Mouse (Mus musculus): ENCODE measurements around the gene Col16a1. TPM values are rescaled to one million over a fixed set of nuclear protein-coding genes. Genes with fewer than 3 reads are reported as not detected.
A peak's percentile ranks its signal among the peaks of the same experiment; 100 is the strongest.

Col16a1 gene
- polyA plus RNA-seq, 1 experiment from 2014 or later, result 5.6 TPM

DNA sequence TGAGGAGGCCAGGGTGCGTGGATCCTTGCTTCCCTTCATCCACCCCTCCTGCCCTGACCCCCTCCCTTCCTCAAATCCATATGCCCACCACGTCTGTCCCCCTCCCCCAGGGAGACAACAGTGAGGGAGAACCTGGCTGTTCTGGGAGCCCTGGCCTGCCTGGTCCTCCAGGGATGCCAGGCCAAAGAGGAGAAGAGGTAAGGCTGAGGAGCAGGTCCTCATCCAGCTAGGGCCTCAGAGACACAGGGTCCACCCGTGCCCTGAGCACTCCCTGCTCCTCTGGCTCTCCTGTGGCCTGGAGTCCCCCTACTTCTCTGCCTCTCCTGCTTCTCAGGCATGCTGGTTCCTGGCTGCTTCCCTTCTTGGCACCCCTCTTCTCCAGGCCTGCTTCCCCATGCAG is 31.9 kb downstream of the Col16a1 start:
- Histone ChIP-seq H3K4me2 (ENCODE audit: low read depth, low read length) (no peak overlapping the region), H3K27ac (replicated peaks; ENCODE audit: low read depth, low read length) (no peak overlapping the region), H3K9me3 (replicated peaks; ENCODE audit: control insufficient read depth, low read length) (no peaks in the 10 kb centered on the region), H3K4me1 (ENCODE audit: control insufficient read depth, insufficient read depth, low read length) (no peaks in the 10 kb centered on the region), H3K27me3 (ENCODE audit: control insufficient read depth, insufficient read depth, low read length) (no peaks in the 10 kb centered on the region; the same call in 1 of the 2 replicates), H3K36me3 (replicated peaks; ENCODE audit: control insufficient read depth, insufficient read depth, low read depth, low read length) (no peaks in the 10 kb centered on the region), H3K4me3 (ENCODE audit: low read depth, low read length) (no peak overlapping the region), H3K9ac (replicated peaks; ENCODE audit: low read length) (no peak overlapping the region)
- no peak for ATAC-seq (replicated peaks; ENCODE audit: insufficient number of reproducible peaks, low FRiP score, low TSS enrichment, low read depth)
- WGBS, result 48% methylated on average over 2 of the region's 3 CpGs
- DNase-seq (ENCODE audit: low spot score), result no peak

DNA sequence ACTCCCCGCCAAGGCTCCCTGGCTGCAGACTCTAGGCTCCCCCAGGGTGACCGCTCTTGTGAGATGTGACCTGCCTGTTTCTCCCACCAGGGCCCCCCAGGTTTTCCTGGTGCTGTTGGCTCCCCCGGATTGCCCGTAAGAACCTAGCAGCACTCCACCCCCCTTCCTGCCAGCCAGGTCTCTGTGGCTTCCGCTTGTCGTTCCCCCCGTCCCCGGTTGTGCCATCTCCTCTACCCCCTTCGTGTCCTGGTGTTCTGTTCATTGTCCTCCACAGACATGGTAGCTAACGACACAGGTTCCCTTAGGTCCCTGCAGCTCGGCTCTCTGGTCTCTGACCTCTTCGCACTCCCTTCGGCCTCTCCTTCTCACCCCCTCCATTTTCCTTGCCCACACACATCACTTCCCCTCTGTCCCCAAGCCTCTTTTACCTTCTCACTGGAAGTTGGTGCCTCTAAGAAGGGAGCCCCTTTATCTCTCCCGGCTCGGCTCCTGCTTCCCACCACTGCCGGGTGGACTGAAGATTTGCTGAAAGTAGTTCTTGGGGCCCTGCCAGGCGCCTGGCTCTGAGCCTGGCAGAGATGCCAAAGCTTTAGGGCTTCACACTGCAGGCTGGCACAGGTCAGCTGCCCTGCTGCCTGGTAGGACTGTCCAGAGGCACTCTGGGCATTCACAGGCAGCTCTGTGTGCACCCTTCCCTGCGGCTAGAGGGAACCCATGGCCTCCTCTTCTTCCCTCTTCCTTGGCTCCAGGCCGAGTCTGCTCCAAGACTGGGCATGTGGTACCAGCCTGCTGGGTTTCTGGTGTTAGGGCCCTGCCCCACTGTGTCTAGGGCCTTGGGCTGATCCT is 33.9 kb downstream of the Col16a1 start:
- no peaks in the 10 kb centered on the region for H3K4me1 ChIP-seq (ENCODE audit: control insufficient read depth, insufficient read depth, low read length)
- WGBS, result 75% methylated on average over 19 of the region's 19 CpGs

DNA sequence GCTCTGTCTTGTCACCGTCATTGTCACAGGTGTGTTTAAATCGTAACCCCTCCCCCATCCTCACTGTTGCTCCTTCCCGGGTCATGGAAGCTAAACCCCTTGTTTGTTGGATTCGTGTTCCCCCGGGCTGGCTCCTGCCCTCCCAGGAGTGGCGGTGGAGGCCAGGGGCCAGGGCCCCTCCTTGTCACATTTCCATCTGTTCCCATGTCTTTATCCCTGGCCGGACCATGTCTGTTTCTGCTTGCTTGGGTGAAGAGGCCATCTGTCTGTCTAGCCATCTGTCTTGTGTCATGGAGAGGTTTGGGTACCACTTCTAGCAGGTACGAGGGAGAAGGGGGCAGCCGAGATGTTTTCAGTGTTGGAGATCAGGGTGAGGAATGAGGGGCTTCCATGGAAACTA is 34.6 kb downstream of the Col16a1 start:
- Histone ChIP-seq H3K4me1 (ENCODE audit: control insufficient read depth, insufficient read depth, low read length) (no peaks in the 10 kb centered on the region), H3K9me3 (replicated peaks; ENCODE audit: control insufficient read depth, low read length) (no peaks in the 10 kb centered on the region), H3K4me3 (ENCODE audit: low read depth, low read length) (no peak overlapping the region), H3K4me2 (ENCODE audit: low read depth, low read length) (no peak overlapping the region), H3K36me3 (replicated peaks; ENCODE audit: control insufficient read depth, insufficient read depth, low read depth, low read length) (no peaks in the 10 kb centered on the region), H3K27me3 (ENCODE audit: control insufficient read depth, insufficient read depth, low read length) (no peaks in the 10 kb centered on the region; the same call in 1 of the 2 replicates), H3K9ac (replicated peaks; ENCODE audit: low read length) (no peak overlapping the region), H3K27ac (replicated peaks; ENCODE audit: low read depth, low read length) (no peak overlapping the region)
- ATAC-seq (replicated peaks; ENCODE audit: insufficient number of reproducible peaks, low FRiP score, low TSS enrichment, low read depth) (no peak), DNase-seq (ENCODE audit: low spot score) (no peak)
- 53% methylated on average over 9 of the region's 9 CpGs for WGBS

More for the DNA sequence above, 33.9 kb downstream of the Col16a1 start:
- no peak for ATAC-seq (replicated peaks; ENCODE audit: insufficient number of reproducible peaks, low FRiP score, low TSS enrichment, low read depth)
- Histone ChIP-seq H3K4me2 (ENCODE audit: low read depth, low read length) (no peak overlapping the region), H3K27me3 (ENCODE audit: control insufficient read depth, insufficient read depth, low read length) (no peaks in the 10 kb centered on the region; the same call in 1 of the 2 replicates), H3K27ac (replicated peaks; ENCODE audit: low read depth, low read length) (no peak overlapping the region), H3K4me3 (ENCODE audit: low read depth, low read length) (no peak overlapping the region), H3K9me3 (replicated peaks; ENCODE audit: control insufficient read depth, low read length) (no peaks in the 10 kb centered on the region), H3K9ac (replicated peaks; ENCODE audit: low read length) (no peak overlapping the region), H3K36me3 (replicated peaks; ENCODE audit: control insufficient read depth, insufficient read depth, low read depth, low read length) (no peaks in the 10 kb centered on the region)
- DNase-seq (ENCODE audit: low spot score), result no peak

DNA sequence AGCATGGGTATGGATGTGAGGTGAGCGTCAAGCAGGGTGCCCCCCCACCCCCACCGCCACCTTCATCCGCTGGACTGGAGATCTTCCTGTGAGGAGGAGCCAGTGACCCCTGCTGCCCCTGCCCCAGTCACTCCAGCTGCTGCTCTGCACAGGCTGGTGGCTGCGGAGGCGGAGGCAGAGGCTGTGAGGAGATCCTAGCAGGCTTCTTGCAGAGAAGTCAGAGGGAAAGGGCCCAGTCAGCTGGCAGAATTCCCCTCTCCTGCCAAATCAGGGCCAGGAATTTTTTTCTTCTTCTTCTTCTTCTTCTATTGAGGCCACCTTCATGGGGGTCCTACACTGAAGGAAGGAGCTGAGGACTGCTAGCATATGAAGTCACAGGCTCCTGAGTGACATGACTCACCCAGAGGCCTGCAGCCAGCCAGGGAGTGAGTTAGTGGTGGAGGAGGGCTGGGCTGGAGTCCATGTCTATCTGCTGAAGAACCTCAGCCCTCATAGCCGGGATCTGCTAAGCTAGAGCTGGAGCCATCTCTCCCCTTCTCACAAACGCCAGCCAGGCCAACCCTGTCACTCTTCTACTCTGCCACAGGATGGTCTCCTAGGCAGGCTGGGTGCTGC is 36.8 kb downstream of the Col16a1 start:
- no peaks in the 10 kb centered on the region for H3K9me3 ChIP-seq (replicated peaks; ENCODE audit: control insufficient read depth, low read length)
- no peak overlapping the region for H3K4me3 ChIP-seq (ENCODE audit: low read depth, low read length)
- H3K4me2 ChIP-seq (ENCODE audit: low read depth, low read length), result no peak overlapping the region
- H3K27ac ChIP-seq (replicated peaks; ENCODE audit: low read depth, low read length), result no peak overlapping the region
- WGBS, result 52% methylated on average over 7 of the region's 7 CpGs
- no peaks in the 10 kb centered on the region for H3K27me3 ChIP-seq (ENCODE audit: control insufficient read depth, insufficient read depth, low read length)
- DNase-seq (ENCODE audit: low spot score) (no peak), ATAC-seq (replicated peaks; ENCODE audit: insufficient number of reproducible peaks, low FRiP score, low TSS enrichment, low read depth) (no peak)
- no peak overlapping the region for H3K9ac ChIP-seq (replicated peaks; ENCODE audit: low read length)
- H3K36me3 ChIP-seq (replicated peaks; ENCODE audit: control insufficient read depth, insufficient read depth, low read depth, low read length), result no peaks in the 10 kb centered on the region
- H3K4me1 ChIP-seq (ENCODE audit: control insufficient read depth, insufficient read depth, low read length), result no peaks in the 10 kb centered on the region

DNA sequence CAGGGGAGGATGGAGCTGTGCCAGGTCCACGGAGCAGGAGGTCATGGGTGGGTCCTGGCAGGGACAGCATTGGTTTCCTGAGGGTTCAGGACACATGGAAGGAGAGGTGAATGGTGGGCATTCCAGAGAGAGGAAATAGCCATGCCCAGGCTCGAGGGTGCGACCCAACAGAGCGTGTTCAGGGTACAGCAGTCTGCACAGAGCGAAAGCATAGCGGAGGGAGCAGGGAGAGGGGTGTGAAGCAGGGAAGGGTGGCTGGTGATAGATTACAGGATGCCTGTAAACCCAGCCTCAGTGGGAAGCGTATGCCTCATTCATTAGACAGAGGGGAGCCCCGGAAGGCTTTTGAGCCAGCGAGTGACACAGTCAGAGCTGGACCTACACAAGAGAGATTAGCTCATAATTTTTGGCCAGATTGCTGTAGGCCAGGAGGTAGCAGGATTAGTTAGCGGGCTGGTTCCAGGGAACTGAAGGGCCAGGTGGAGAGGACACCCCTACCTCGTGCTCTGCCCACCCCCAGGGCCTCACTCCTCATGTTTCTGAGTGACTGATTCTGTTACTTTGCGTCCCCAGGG is 37.7 kb downstream of the Col16a1 start:
- Histone ChIP-seq H3K9me3 (replicated peaks; ENCODE audit: control insufficient read depth, low read length) (no peaks in the 10 kb centered on the region), H3K4me1 (ENCODE audit: control insufficient read depth, insufficient read depth, low read length) (no peaks in the 10 kb centered on the region), H3K27ac (replicated peaks; ENCODE audit: low read depth, low read length) (no peak overlapping the region), H3K27me3 (ENCODE audit: control insufficient read depth, insufficient read depth, low read length) (no peaks in the 10 kb centered on the region), H3K4me3 (ENCODE audit: low read depth, low read length) (no peak overlapping the region), H3K36me3 (replicated peaks; ENCODE audit: control insufficient read depth, insufficient read depth, low read depth, low read length) (no peaks in the 10 kb centered on the region), H3K9ac (replicated peaks; ENCODE audit: low read length) (no peak overlapping the region), H3K4me2 (ENCODE audit: low read depth, low read length) (no peak overlapping the region)
- DNase-seq (ENCODE audit: low spot score) (no peak), ATAC-seq (replicated peaks; ENCODE audit: insufficient number of reproducible peaks, low FRiP score, low TSS enrichment, low read depth) (no peak)
- WGBS, result 72% methylated on average over 12 of the region's 12 CpGs

DNA sequence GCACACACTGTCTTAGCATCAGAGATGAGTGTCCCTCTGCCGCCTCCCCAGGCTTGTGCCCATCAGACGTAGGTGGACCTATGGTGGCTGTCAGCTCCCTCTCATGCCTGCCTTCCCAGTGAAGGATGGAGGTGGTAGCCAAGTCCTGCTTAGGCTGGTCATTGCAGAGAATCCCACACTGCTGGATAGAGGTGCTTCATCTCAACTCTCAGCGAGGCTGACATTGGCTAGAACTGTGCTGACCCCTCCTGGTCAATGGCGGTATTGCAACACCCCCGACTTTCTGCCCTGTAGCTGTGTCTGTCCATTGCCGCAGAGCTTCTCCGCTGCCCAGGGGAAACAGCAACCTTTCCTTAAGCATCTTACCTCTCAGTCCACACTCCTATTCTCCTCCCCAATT is 39.7 kb downstream of the Col16a1 start:
- Histone ChIP-seq H3K9ac (replicated peaks; ENCODE audit: low read length) (no peak overlapping the region), H3K4me3 (ENCODE audit: low read depth, low read length) (no peak overlapping the region), H3K4me2 (ENCODE audit: low read depth, low read length) (no peak overlapping the region), H3K4me1 (ENCODE audit: control insufficient read depth, insufficient read depth, low read length) (no peaks in the 10 kb centered on the region), H3K9me3 (replicated peaks; ENCODE audit: control insufficient read depth, low read length) (no peaks in the 10 kb centered on the region), H3K36me3 (replicated peaks; ENCODE audit: control insufficient read depth, insufficient read depth, low read depth, low read length) (no peaks in the 10 kb centered on the region), H3K27ac (replicated peaks; ENCODE audit: low read depth, low read length) (no peak overlapping the region), H3K27me3 (ENCODE audit: control insufficient read depth, insufficient read depth, low read length) (no peaks in the 10 kb centered on the region)
- DNase-seq (ENCODE audit: low spot score) (peak; percentile 91), ATAC-seq (replicated peaks; ENCODE audit: insufficient number of reproducible peaks, low FRiP score, low TSS enrichment, low read depth) (peak; percentile 35; the same call in 1 of the 2 replicates)
- WGBS, result 11% methylated on average over 7 of the region's 7 CpGs

DNA sequence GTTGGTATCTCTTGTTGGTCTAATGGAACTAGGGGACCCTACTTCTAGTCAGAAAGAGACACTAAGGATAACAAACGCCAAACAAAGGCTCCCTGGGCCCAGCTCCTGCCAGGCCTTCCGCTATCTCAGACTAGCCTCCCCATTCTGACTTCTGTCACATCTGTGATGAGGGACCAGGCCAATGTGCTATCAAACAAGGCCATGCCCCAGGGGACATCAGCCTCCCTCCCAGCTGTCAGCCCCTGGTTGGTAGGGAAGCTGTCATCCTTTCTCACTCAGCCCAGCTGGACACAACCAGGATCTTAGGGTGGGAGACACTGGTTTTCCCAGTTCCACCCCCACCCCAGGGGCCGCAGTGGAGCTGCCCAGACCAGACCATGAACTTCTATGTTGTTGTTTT is 47.5 kb downstream of the Col16a1 start:
- H3K27me3 ChIP-seq (ENCODE audit: control insufficient read depth, insufficient read depth, low read length), result no peaks in the 10 kb centered on the region
- WGBS, result 35% methylated on average over 3 of the region's 3 CpGs
- no peaks in the 10 kb centered on the region for H3K36me3 ChIP-seq (replicated peaks; ENCODE audit: control insufficient read depth, insufficient read depth, low read depth, low read length)
- no peaks in the 10 kb centered on the region for H3K4me1 ChIP-seq (ENCODE audit: control insufficient read depth, insufficient read depth, low read length)
- DNase-seq (ENCODE audit: low spot score) (no peak), ATAC-seq (replicated peaks; ENCODE audit: insufficient number of reproducible peaks, low FRiP score, low TSS enrichment, low read depth) (no peak)
- no peak overlapping the region for H3K4me2 ChIP-seq (ENCODE audit: low read depth, low read length)
- H3K4me3 ChIP-seq (ENCODE audit: low read depth, low read length), result no peak overlapping the region
- no peak overlapping the region for H3K9ac ChIP-seq (replicated peaks; ENCODE audit: low read length)
- H3K9me3 ChIP-seq (replicated peaks; ENCODE audit: control insufficient read depth, low read length), result no peaks in the 10 kb centered on the region
- no peak overlapping the region for H3K27ac ChIP-seq (replicated peaks; ENCODE audit: low read depth, low read length)

DNA sequence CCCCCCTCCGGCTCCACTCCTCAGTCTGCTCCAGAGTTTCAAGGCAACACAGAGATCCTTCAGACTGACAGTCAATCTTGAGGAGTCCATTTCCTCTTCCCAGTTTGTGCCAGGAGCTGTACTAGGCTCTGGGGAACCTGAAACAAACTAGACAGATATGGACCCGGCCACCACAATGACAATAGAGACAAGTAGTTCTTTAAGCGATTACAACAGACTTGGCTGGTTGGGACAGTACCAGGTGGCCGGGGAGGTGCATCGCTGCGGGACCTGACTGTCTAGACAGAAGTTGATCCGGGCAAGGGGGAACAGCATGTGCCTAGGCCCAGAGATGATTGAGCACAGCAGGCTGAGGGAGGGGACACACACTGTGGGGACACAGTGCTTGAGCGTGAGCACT is 53.5 kb downstream of the Col16a1 start:
- Histone ChIP-seq H3K27ac (replicated peaks; ENCODE audit: low read depth, low read length) (no peak overlapping the region), H3K4me2 (ENCODE audit: low read depth, low read length) (no peak overlapping the region), H3K9me3 (replicated peaks; ENCODE audit: control insufficient read depth, low read length) (no peaks in the 10 kb centered on the region), H3K4me1 (ENCODE audit: control insufficient read depth, insufficient read depth, low read length) (no peaks in the 10 kb centered on the region), H3K9ac (replicated peaks; ENCODE audit: low read length) (no peak overlapping the region), H3K36me3 (replicated peaks; ENCODE audit: control insufficient read depth, insufficient read depth, low read depth, low read length) (no peaks in the 10 kb centered on the region), H3K4me3 (ENCODE audit: low read depth, low read length) (no peak overlapping the region), H3K27me3 (ENCODE audit: control insufficient read depth, insufficient read depth, low read length) (no peaks in the 10 kb centered on the region)
- ATAC-seq (replicated peaks; ENCODE audit: insufficient number of reproducible peaks, low FRiP score, low TSS enrichment, low read depth) (no peak), DNase-seq (ENCODE audit: low spot score) (no peak)
- WGBS, result 17% methylated on average over 8 of the region's 8 CpGs

All from embryonic facial prominence, embryonic 11.5 days (tissue).